Mouse (Mus musculus): ENCODE results near the gene Mdfi.
A peak's percentile ranks its signal among the peaks of the same experiment; 100 is the strongest.

The Mdfi gene

DNA sequence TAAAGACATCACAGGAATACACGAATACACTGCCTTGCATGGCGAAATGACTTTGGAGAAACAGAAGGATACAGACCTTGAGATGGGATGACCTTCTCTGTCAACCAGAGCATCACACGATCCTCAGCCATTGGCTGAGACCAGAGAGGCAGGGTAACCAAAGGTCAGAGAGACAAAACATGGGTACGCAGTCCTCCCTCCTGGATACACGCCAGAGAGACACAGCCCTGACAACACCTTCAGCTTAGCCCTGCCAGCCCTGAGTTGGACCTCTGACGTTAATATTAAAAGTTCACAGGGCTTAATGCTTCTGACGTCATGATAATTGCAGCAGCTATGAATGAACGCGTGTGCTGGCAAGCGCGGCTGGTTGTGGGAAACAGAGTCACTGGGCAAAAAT, 11.1 kb upstream of the Mdfi start:
- DNase-seq: no peak

DNA sequence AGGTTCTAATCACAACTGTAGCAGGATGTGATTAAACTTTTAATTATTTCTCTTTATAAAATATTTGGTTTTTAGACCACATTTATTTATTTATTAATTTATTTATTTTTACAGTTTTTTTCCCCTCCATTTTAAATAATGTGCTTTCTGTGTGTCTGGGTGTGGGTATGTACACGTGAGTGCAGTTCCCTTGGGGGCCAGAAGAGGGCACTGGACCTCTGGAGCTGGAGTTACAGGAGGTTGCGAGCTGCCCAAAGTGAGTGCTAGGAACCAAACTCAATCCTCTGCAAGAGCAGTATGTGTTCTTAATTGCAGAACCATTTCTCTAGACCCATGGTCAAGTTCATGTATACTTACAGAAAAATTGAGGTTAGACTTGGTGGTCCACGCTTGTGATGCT, 9.0 kb upstream of the Mdfi start:
- DNase-seq: no peak

DNA sequence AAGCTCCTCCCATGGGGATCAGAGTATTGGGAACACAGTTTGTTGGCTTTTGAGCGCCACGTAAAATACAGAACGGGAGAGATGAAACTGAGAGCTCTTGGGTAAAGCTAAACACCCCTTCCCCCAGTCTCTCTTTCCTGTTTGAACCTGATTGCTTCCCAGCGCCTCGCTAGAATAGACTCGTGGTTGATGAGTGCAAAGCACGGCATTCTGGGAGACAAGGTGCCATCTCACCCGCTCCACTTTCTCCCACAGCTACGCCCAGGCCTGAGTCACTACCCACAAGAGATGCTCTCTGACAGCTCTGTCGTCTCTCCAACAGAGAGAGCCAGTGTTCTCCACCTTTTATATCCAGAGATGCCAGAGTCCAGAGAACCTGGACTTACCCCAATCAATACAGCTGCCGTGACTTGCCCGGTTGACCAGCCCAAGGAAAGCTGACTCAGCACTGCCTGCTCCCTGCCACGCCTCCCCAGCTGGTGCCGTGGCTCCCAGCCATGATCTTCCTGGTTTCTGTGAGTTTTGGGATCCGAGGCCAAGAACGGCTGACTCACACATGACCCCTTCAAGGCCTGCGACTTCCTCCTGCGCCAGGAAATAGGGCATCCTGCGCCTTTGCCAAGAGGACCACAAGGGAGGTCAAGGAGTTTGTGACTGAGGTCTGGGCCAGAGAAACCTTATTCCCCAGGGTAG, 7.6 kb upstream of the Mdfi start:
- peak; percentile 92 for DNase-seq

DNA sequence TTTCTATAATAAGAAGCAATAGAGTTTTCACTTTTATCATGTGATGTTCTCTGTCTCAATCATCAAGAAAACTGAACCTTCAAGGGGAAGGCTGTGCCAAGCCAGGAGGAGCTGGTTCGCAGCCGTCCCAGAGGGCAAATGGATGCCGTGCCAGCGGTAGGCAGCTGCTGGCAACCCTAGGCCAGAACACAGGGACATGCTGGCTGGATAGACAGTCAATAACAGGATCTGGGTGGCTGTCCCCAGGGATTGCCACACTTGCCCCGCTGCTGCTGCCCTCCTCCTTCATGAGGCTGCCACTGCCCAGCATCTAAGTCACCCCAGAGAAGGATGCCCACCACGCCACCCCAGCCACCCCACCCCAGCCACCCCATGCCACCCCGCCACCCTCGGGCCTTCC, 7.0 kb upstream of the Mdfi start:
- DNase-seq: no peak

DNA sequence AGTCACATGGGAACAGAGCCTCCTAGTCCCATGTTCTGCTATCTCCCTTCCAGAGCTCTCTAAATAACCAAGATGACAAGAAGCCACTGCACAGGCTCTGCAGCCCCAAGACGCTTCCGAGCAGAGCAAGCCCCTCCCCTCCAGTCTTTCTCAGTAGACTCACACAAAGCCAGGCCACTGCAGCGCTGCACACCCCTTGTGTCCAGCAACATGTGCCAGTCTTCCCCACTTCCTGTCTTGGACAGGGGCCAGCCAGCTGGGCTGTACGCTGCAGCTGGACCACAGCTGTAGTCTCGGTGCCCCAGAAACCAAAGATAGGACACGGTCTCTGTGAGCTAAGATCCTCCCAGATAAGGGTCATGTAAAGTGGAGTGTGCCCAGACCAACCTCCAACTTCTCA, 3.3 kb upstream of the Mdfi start:
- peak; percentile 85 for DNase-seq

DNA sequence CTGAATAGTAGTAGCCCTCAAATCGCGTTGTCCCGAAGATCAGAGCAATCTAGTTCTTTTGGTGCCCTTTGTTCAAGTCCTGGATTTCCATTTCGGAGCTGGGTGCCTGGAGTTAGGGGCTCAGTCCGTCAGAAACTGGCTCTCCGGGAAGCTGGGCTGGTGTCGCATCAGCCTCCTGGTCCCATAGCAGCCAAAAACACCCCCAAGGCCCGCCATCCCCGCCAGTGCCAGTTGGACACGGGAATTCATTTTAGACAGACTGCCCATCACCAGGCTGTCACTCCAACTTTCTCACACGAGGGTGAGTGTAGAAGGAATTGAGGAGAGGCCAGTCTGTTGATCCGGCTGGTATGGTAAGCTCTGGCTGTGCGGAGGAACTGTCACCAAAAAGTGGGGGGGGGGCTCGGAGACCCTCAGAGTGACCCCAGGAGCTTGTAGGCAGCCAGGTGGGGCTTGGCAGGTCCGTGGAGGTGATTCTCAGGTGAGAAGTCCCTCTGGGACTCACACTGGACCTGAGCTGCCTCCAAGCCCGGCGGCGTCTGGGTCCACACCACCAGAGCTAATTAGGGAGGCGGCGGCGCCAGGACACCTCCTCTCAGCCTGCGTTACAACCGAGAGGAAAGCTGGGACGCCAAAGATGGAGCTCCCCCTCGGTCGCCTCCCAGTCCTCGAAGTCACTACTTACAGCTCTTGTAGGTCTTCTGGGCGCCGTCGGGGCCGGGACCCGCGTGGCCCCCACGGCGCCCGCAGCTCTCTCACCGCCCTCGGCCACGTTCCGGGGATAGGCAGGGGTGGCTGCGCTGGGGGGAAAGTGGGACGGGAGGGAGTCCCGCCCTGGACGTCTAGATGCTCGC, 636 bp downstream of the Mdfi start:
- DNase-seq: peak; percentile 36

DNA sequence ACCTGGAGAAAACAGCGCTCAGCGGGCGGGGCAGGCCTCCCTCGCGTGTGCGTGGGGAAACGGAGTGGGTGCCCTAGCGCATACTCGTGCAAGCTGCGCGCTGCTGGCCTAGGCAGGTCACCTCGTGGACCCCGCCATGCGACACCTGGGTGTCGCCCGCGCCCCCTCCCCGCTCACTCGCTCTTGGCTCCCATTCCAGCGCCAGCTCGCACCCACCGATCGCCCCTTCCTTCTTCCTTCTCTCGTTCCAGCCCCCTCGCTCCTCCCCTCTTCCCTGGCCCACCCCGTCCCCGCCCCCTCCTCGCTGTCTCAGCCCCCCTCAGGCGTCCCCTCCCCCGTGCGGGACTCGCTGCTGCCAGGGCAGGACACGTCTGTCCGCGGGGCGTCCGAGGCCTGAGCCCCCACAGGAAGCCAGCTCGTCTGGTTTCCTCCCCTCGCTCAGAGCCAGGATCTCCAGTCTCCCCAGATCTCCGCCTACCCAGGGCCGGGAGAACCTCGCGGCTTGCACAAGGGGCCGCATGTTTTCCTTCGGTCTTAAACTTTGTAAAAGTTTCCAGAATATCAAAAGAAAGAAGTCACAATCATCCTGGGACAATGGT, 1.4 kb downstream of the Mdfi start:
- DNase-seq: peak; percentile 88

DNA sequence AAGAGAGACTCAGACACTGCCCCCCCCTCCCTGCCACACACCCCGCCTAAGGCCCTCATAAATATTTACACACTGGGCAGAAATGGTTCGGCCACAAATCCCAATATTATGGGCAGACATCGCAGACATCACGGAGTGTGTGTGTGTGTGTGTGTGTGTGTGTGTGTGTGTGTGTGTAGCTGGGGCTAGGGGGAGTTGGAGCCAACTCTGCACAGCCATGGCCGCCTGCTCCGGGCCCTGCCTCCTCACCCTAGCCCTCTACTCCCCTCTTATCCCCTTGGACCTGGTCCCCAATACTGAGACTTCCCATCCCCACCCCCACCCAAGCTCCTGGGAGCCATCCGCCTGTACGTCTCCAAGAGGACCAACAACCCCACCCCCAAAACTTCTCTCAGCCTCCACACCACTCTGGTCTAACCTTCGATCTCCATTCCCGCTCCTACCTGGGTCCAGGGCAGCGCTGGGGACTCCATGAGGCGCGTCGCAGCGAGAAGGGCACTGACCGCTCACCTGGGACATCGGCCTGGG, 1.9 kb downstream of the Mdfi start:
- DNase-seq: peak; percentile 58

DNA sequence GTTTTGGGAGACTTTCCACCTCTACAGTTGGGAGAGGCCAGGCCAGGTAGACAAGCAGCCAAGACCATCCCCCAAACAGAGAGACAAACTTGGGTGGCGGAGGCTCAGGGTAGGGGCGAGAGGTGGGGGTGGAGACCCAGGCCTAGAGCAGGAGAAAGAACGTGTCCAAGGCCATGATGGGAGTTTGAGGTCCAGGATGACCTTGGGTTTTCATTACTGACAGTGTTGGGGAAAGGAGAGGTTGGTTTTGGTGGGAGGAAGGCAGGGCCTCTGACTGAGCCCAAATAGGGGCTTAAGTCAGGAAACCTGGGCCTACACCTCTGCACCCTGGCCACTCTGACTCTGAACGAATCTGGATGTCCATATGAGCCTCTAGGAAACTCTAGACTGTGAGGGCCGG, 2.7 kb downstream of the Mdfi start:
- DNase-seq: no peak

DNA sequence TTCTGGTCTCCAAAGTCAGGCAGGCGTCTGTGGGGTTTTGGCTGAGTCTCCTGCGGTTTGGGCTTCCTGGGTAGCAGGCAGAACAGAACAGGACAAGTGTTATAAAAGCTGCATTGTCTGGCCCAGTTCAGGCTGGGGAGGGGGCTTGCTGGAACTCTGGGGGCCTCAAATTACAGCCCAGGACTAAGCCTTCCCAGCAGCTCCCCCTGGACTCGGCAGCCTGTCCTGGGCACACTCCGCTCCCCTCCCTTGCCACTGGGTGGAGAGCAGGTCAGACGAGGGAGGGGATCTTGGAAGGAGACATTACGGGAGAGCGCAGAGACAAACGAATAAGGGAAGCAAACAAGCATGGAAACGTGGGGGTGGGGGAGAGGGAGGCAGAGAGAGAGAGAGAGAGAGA, 3.3 kb downstream of the Mdfi start:
- peak; percentile 38 for DNase-seq

DNA sequence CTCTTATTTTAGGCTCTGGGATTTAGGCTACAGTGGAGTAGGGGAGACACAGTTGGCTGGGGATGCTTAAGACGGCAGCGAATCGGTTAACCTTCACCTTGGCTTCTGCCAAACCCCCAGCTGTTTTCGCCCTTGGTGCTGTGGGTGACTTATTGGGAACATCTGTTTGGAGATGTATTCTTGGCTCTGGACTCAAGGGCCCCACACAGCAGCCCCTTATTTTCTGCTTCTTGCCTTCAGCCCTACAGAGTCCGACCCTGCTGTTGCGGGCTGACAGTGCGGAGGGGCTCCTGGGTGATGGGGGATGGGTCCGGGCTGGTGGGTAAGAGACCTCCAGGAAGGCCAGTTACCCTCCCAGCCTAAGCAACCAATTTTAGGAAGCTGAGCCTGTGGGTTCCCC, 13.2 kb downstream of the Mdfi start:
- DNase-seq: peak; percentile 60

DNA sequence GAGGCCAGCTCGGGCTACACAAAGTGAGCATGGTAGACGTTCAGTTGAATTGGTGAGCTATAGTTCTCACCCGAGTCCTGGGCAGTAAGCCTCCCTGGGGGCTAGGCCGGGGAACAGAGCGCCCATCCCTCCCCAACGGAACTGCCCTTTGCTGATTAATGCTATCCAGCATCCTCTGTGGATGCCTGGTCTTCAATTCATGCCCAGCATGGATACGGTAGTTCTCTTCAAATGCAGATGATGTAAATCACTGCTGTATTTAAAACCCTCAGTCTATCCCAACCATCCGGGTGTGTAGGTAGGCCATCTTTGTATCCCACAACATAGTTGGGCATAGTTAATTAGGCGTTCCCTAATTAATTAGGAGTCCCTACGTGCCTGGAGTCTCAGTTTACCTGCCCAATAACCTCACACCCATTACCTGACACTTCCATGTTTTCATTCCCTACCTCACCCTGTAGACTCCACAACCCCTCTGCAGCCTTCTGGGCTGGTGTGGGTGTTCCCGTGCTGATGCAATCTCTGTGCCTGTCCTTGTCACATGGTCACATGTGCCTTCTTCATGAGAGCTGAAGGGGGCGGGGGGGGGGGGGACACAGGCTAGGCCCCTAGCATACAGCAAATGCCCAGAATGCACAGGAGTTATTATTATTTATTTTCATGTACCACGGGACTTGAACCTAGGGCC, 16.3 kb downstream of the Mdfi start:
- DNase-seq: no peak

DNA sequence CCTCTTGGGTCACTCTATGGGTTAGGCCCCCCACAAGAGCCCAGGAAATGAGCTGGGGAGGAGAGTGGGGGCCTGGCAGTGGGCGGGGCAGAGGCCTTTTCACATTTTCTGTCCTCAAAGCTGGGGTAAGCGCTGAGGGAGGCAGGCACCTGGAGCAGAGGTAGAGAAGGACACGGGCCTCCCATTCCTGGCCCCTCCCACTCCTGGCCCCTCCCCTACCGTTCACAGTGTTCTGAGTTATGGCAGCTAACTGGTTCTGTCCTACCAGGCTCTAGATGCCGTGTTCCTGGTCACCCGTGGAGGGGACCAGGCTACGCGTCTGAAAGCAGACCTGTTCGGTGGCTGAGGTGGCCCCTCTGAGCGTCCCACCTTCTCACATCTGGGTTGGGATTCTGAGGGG, 19.0 kb downstream of the Mdfi start:
- DNase-seq: no peak

DNA sequence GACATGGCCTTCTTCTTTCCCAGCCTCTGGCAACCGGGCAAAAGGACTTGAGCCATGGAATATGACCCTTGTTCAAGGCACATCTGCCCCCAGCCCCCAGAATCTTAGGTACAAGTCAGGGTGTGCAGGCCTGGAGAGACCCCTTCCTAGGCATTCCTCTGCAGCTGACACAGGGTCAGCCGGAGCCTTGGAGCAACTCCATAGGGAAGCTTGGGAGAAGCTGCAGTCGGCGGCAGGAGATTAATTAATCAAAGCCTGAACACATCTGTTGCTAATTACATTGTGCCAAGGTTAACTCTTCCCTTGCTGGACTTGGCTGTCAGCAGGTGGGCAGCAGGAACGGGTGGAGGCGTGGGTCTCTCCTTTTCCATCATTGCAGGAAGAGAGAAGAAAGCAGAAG, 20.0 kb downstream of the Mdfi start:
- DNase-seq: no peak

DNA sequence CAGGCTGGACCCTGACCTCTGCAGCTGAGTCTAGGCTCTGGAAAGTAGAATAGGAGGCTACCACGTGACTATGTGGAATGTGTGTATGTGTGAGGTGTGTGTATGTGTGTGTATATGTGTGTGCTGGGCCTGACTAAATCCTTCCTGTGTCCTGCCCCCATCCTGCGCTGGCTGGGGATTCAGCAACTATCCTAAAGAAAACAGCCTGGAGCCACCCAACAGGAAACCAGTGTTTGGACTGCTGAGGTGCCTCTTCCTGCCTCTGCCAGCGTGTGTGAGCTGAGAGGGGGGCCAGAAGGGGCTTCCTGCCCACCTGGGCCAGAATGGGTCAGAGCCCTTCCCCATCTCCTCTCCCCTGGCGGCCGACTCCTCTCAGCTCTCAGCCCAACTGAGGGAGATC, 20.9 kb downstream of the Mdfi start:
- peak; percentile 76 for DNase-seq

DNA sequence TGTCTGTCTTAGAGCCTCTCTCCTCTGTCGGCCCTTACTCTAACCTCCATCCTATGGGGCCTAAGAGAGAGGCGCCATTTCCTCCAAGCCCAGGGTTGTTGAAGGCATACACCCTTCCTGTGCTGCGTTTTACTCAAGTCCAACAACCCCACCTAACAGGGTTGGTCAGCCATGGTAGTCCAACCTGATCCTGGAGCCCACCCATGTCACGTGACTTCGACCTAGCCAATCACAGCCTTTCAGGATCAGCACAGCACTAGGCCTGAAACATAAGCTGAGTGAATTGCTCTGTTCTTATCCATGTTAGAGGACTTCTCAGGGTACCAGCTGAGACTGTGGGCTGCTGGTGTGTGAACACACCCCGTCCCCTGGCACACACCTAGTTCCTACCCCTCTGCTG, 22.3 kb downstream of the Mdfi start:
- DNase-seq: no peak

DNA sequence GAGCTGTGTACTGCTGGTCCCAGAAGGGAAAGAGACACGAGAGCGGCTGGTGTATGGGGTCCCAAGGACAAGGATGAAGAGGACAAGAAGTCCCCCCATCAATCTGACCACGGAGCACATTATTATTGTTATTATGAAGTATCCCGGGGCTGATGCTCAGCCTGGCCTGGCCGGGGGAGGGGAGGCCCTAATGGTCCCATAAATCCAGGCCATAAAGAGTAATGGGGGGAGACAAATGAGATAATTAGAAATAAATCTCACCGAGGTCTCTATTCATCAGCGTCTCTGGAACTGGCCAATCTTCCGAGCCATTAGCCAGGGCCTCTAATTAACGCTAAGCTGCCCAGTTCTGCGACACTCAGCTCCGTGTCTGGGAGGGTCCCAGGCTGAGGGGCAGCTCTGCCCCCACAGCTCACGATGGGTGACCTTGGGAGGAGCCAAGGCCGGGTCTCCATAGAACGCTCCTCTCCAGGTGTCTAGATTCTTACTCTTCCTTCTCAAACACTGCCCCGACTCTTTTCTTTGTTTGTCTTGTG, 23.2 kb downstream of the Mdfi start:
- DNase-seq: no peak

DNA sequence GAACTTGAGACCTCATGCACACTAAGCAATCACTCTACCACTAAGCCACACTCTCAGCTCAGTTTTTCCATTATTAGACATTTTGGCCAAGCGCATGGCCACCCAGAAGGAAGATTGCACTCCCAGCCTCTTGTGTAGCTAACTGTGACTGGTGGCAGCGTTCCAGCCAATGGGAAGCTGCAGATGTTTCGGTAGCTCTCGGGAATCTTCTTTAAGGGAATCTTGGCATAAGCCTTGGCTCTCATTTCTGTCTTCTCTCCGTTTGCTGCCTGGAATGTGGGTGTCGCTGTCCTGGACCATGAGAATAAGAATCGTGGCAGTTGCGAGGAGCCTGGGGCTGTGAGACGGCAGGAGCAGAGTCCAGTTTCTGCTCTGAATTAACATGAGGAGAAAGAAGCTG, 28.3 kb downstream of the Mdfi start:
- DNase-seq: peak; percentile 91

DNA sequence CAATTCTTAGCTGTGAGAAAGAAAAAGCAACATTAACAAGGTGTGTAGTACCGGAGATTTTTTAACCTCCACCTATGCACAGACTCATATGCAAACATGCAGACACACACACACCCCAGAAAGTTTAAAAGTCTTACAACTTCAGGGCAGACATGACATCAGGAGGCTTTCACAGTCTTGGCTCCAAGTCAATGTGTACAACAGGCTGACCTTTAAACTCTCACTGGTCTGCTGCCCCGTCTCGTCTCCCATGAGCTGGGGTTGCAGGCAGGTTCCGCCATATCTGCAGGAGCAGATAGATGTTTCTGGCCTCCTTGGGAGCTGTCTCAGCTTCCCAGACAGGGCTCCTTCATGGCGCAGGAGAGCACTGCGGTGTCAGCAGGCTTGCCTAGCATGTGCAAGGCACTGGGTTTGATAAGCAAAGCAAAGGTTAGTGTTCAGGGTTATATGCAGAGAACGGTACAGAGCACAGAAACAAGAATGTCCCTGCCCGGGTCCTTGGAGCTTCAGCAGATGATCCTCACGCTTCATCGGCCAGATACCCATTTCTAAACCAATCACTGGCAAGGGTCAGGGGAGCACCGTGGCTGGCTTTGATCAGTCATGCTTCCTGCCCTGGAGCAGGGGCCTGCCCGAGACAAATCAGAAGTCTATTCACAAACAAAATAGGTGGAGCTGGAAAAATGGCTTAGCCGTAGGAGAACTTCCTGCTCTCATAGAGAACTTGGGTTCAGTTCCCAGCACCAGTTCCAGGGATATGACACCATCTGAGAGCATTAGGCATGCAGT, 29.2 kb downstream of the Mdfi start:
- no peak for DNase-seq

DNA sequence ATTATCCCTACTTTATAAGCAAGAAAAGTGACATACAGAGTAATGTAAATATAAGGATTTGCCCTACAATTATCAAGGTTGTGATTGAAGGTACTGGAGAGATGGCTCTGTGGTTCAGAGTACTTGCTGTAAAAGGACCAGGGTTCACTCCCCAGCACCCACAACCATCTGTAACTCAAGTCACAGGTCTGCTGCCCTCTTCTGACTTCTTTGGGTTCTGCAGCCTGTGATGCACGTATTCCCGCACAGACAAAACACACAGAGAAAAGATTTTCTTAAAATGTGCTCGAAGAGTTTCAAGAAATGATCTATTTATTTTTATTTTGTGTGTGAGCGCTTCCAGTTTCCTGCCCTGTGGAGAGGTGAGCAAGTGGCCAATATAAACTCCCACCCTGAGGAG, 30.8 kb downstream of the Mdfi start:
- DNase-seq: no peak

DNA sequence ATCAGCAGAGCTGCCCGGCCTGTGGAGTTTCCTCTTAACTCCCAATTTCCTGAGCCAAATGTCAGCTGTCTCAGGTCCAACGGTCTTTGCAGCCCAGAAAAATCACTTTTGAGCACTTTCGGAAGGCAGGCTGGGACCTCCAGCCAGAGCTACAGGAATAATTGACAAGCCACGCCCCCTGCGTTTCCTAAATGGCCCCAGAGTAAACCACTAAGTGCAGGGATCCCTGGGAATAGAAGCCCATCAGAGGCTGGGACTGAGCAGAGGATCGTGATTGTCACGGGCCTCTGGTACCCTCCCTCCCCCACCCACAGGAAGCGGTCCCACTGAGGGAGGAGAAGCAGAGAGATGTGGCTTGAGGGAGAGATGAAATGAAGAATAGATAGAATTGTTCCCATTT, 31.7 kb downstream of the Mdfi start:
- peak; percentile 62 for DNase-seq

DNA sequence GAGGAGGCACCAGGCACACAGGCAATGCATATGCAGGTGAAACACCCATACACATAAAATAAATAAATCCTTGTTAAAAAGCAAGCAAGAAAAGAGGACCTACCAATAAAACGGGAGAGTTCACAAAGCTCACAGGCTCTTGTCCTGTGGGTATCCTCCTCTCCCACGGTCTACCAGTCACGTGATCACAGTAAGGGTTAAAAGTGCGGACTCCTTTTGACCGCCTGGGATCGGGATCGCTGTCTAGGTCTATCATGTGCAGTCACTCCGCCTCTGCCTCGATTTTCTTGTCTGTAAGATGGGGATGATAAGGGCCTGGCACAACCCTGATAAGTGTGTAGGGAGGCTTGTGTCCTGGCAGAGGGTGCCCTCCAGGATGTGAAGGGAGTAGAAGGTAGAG, 37.1 kb downstream of the Mdfi start:
- no peak for DNase-seq

Measured in lung, postnatal 10 days (tissue).